ENCODE assay signal across 8 mouse cellular contexts in the genomic region with DNA sequence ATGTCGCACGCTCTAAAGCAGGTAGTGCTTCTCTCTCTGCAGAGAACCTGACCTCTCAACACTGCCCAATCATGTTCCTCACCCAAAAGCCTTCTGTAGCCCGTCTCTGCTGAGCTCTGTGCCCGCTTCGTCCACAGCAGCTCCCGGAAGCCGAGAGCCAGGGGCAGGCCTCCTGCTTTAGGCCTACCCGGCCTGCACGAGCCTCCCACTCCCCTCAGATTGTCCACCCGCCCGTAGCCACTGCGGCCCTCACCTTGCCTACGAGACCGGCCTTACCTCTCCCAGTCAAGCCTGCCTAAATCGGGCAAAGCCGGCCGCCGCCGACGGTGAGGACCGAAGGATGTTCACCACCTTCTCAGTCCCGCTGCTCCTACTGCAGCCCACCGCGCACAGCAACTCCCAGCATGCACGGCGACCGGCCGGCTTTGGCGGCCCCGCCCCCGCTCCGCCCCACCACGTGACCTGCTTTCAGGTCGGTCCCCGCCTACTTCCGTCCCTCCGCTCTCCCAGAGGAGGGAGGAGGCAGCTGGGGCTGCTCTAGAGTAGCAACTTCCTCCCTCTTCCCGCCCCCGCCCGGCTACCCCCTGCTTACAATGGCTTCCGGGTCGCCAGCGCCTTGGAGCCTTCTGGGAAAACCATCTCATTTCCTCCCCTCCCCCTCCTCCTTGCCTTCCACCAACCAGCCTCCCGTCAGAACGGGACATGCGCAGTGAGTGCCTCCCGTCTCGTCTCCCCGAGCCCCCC. TPM values are rescaled to one million over a fixed set of nuclear protein-coding genes. Genes with fewer than 3 reads are reported as not detected.
DNase-seq lines count a peak whose midpoint lies in the region; ATAC-seq lines count a peak whose summit lies in the region.

Gene Mbd5 (plus strand): TSS at position 668 of the 744 bp plus-strand sequence.

- H3K9ac ChIP-seq in lung, embryonic 16.5 days (ENCODE audit: low read length), result peak within 1 kb of the TSS; percentile 95

- DNase-seq in MEL-GATA-1-ER (ENCODE audit: extremely low read depth, low read depth), result peak; percentile 95
- peak; percentile 96 for DNase-seq in cerebellum, adult 8-10 months
- peak; percentile 99 for DNase-seq in forelimb bud, embryonic 11.5 days (ENCODE audit: low read depth, low spot score)
- peak; percentile 92 for DNase-seq in layer of hippocampus, adult 9-10 months (ENCODE audit: low spot score)
- DNase-seq in ovary, postnatal 10 days (ENCODE audit: low spot score), result peak; percentile 95
- DNase-seq in thymus, postnatal 10 days (ENCODE audit: low spot score in 2 of 2), result peak; percentile 99

- ATAC-seq in hematopoietic stem cell, adult 5-6 weeks (replicated peaks in 1 of 2; ENCODE audit: insufficient read depth in 1 of 2, low FRiP score in 2 of 2, low TSS enrichment in 1 of 2, low read depth in 1 of 2, poor library complexity in 2 of 2, severe bottlenecking in 2 of 2), result peak; percentile 93 to 95
- ATAC-seq in lung, embryonic 16.5 days (ENCODE audit: low read depth), result peak; percentile 100

- no peaks in the 10 kb centered on the region for H3K27me3 ChIP-seq in lung, embryonic 16.5 days (ENCODE audit: control insufficient read depth, insufficient read depth, low read depth, low read length)

- under 1% methylated on average over 43 of the region's 49 CpGs for WGBS in lung, embryonic 16.5 days

- H3K9me3 ChIP-seq in lung, embryonic 16.5 days (ENCODE audit: control insufficient read depth, low read length), result no peaks in the 10 kb centered on the region

- peak within 1 kb of the TSS; percentile 86 for H3K4me2 ChIP-seq in lung, embryonic 16.5 days (ENCODE audit: low read depth, low read length)

- H3K4me1 ChIP-seq in lung, embryonic 16.5 days (replicated peaks; ENCODE audit: control insufficient read depth, insufficient read depth, low read length), result peaks cover 5% of the 10 kb centered on the region

- no peaks in the 10 kb centered on the region for H3K36me3 ChIP-seq in lung, embryonic 16.5 days (ENCODE audit: control insufficient read depth, insufficient read depth, low read length)

- peak within 1 kb of the TSS; percentile 92 for H3K4me3 ChIP-seq in lung, embryonic 16.5 days (ENCODE audit: low read length)

- peak within 1 kb of the TSS; percentile 98 for H3K27ac ChIP-seq in lung, embryonic 16.5 days (ENCODE audit: low read length)

RNA-seq across cellular contexts. Expression of gene Mbd5, which starts in this region (rescaled TPM):
- total RNA-seq in hematopoietic stem cell, adult 5-6 weeks (2017), result 37.1 and 46.0 TPM in 2 replicates
- 25.8 and 29.3 TPM in 2 replicates for polyA plus RNA-seq in lung, embryonic 16.5 days (2015; fragmentation: Nextera tagmentation; extraction: Ambion mirVana)

Comparison
In these comparisons a context has a peak if more than half of its experiments do, and no peak if none do; other contexts are left out.
1. Peak in every context shown above with its lines: DNase-seq, ATAC-seq, H3K4me3 ChIP-seq and H3K27ac ChIP-seq.